Mouse (Mus musculus) CH12.LX (cell line): ENCODE data around the gene Nadsyn1. TPM values are rescaled to one million over a fixed set of nuclear protein-coding genes. Genes with fewer than 3 reads are reported as not detected.
A peak's percentile ranks its signal among the peaks of the same experiment; 100 is the strongest.

ENCODE experiments used
- DNase-seq: peaks from one replicate; pipeline ENCODE4 v3.0.0-alpha.2; 2013; ENCODE audit errors: extremely low read depth
- H3K27ac ChIP-seq: 2 replicates; pipeline ENCODE4 v1.5.1; 2012; ENCODE audit warnings: low read depth, mild to moderate bottlenecking, control low read depth, moderate library complexity; ENCODE audit not compliant: insufficient read depth
- H3K27me3 ChIP-seq: replicated peaks from 2 replicates; pipeline ENCODE3; 2012; ENCODE audit warnings: inconsistent platforms
- H3K36me3 ChIP-seq, 2 experiments: replicated peaks in 1 of 2; 2 replicates each; pipeline versions ENCODE3 to v1.6.1; 2012; ENCODE audit warnings: inconsistent platforms in 1 of 2, low read length in 1 of 2, mild to moderate bottlenecking in 1 of 2, mixed read lengths in 1 of 2, moderate library complexity in 1 of 2; ENCODE audit not compliant: control insufficient read depth in 1 of 2, insufficient read depth in 1 of 2
- H3K4me1 ChIP-seq, 2 experiments: 2 replicates each; pipeline ENCODE4 v1.6.1; 2012; ENCODE audit warnings: inconsistent platforms in 1 of 2, moderate library complexity in 1 of 2; ENCODE audit not compliant: insufficient read depth in 2 of 2, control insufficient read depth in 1 of 2
- H3K4me2 ChIP-seq: 2 replicates; pipeline ENCODE4 v1.6.1; 2012; ENCODE audit warnings: low read depth, mild to moderate bottlenecking, control low read depth; ENCODE audit not compliant: poor library complexity, insufficient read depth, severe bottlenecking
- H3K4me3 ChIP-seq, 3 experiments: fragments of 150-350 bp in 1 of 3; sonication (generic) in 1 of 3; replicated peaks in 1 of 3; 2 replicates each; pipeline versions ENCODE3 to v1.5.1; 2011 to 2012; ENCODE audit warnings: low read depth in 2 of 3, low read length in 2 of 3, mild to moderate bottlenecking in 2 of 3, moderate library complexity in 2 of 3, control low read depth in 1 of 3, improper control_type of control experiment in 1 of 3, inconsistent platforms in 1 of 3, mixed read lengths in 1 of 3; ENCODE audit not compliant: poor library complexity in 1 of 3
- H3K79me2 ChIP-seq: replicated peaks from 2 replicates; pipeline ENCODE4 v1.6.1; 2012; ENCODE audit warnings: mild to moderate bottlenecking, moderate library complexity; ENCODE audit not compliant: control insufficient read depth, poor library complexity, insufficient read depth, severe bottlenecking; ENCODE audit errors: extremely low read depth
- H3K9ac ChIP-seq: 2 replicates; pipeline ENCODE4 v1.6.1; 2012; ENCODE audit warnings: low read depth, mild to moderate bottlenecking, control low read depth, moderate library complexity; ENCODE audit not compliant: insufficient read depth
- H3K9me3 ChIP-seq: replicated peaks from 2 replicates; pipeline ENCODE3; 2012; ENCODE audit warnings: low read length, inconsistent platforms, mixed read lengths
- BHLHE40 ChIP-seq: IDR thresholded peaks from 2 replicates; pipeline ENCODE4 v1.6.1; 2011; ENCODE audit warnings: mild to moderate bottlenecking, low read depth, low read length, improper control_type of control experiment
- CTCF ChIP-seq, 2 experiments: IDR thresholded peaks in 1 of 2; conservative IDR thresholded peaks in 1 of 2; 2 replicates each; pipeline ENCODE4 v1.5.1; 2011 to 2012; ENCODE audit warnings: low read depth in 2 of 2, low read length in 2 of 2, improper control_type of control experiment in 1 of 2, inconsistent platforms in 1 of 2, mild to moderate bottlenecking in 1 of 2, moderate library complexity in 1 of 2
- ELF1 ChIP-seq: IDR thresholded peaks from 2 replicates; pipeline ENCODE4 v1.6.1; 2014; ENCODE audit warnings: low read depth, mild to moderate bottlenecking, inconsistent platforms, low read length, improper control_type of control experiment
- GABPA ChIP-seq: IDR thresholded peaks from 2 replicates; pipeline ENCODE4 v1.6.1; 2012; ENCODE audit warnings: low read depth, low read length, improper control_type of control experiment, inconsistent platforms; ENCODE audit not compliant: insufficient replicate concordance
- IRF4 ChIP-seq: IDR thresholded peaks from 2 replicates; pipeline ENCODE4 v1.6.1; 2014; ENCODE audit warnings: low read depth, mild to moderate bottlenecking, inconsistent platforms, low read length, improper control_type of control experiment
- JUND ChIP-seq: conservative IDR thresholded peaks from 2 replicates; pipeline ENCODE4 v1.6.1; 2011; ENCODE audit warnings: low read depth, low read length, improper control_type of control experiment
- KAT2A ChIP-seq: IDR thresholded peaks from 2 replicates; pipeline ENCODE4 v1.6.1; 2012; ENCODE audit warnings: low read length, improper control_type of control experiment, inconsistent platforms; ENCODE audit not compliant: insufficient replicate concordance
- MAFK ChIP-seq: IDR thresholded peaks from 2 replicates; pipeline ENCODE4 v1.6.1; 2011; ENCODE audit warnings: low read length, improper control_type of control experiment; ENCODE audit not compliant: insufficient replicate concordance
- MAX ChIP-seq: IDR thresholded peaks from 2 replicates; pipeline ENCODE4 v1.6.1; 2011; ENCODE audit warnings: low read length, improper control_type of control experiment
- MAZ ChIP-seq: IDR thresholded peaks from 2 replicates; pipeline ENCODE4 v1.6.1; 2012; ENCODE audit warnings: low read depth, mild to moderate bottlenecking, inconsistent platforms, low read length, improper control_type of control experiment, moderate library complexity
- MXI1 ChIP-seq: IDR thresholded peaks from 2 replicates; pipeline ENCODE4 v1.6.1; 2011; ENCODE audit warnings: mild to moderate bottlenecking, low read depth, low read length, improper control_type of control experiment
- NELFE ChIP-seq: IDR thresholded peaks from 2 replicates; pipeline ENCODE4 v1.6.1; 2011; ENCODE audit warnings: low read depth, low read length, improper control_type of control experiment
- NRF1 ChIP-seq: IDR thresholded peaks from 2 replicates; pipeline ENCODE4 v1.6.1; 2014; ENCODE audit warnings: low read depth, mild to moderate bottlenecking, inconsistent platforms, low read length, improper control_type of control experiment, moderate library complexity
- PAX5 ChIP-seq: IDR thresholded peaks from 2 replicates; pipeline ENCODE4 v1.6.1; 2012; ENCODE audit warnings: low read length, inconsistent platforms, mixed read lengths
- POLR2A ChIP-seq: IDR thresholded peaks from 2 replicates; pipeline ENCODE4 v1.6.1; 2011; ENCODE audit warnings: low read depth, mild to moderate bottlenecking, improper control_type of control experiment, low read length
- RAD21 ChIP-seq: IDR thresholded peaks from 2 replicates; pipeline ENCODE4 v1.6.1; 2011; ENCODE audit warnings: low read depth, mild to moderate bottlenecking, low read length, improper control_type of control experiment, moderate library complexity
- RCOR1 ChIP-seq: conservative IDR thresholded peaks from 2 replicates; pipeline ENCODE4 v1.6.1; 2012; ENCODE audit warnings: low read depth, mild to moderate bottlenecking, inconsistent platforms, low read length, improper control_type of control experiment
- SIN3A ChIP-seq: IDR thresholded peaks from 2 replicates; pipeline ENCODE4 v1.6.1; 2012; ENCODE audit warnings: low read length, improper control_type of control experiment, inconsistent platforms
- SMC3 ChIP-seq: IDR thresholded peaks from 2 replicates; pipeline ENCODE4 v1.6.1; 2011; ENCODE audit warnings: low read depth, low read length, improper control_type of control experiment
- TBP ChIP-seq: conservative IDR thresholded peaks from 2 replicates; pipeline ENCODE4 v1.6.1; 2011; ENCODE audit warnings: low read depth, low read length, improper control_type of control experiment
- TCF12 ChIP-seq: IDR thresholded peaks from 2 replicates; pipeline ENCODE4 v1.6.1; 2014; ENCODE audit warnings: low read depth, mild to moderate bottlenecking, inconsistent platforms, low read length, improper control_type of control experiment
- USF1 ChIP-seq: IDR thresholded peaks from 2 replicates; pipeline ENCODE4 v1.6.1; 2014; ENCODE audit warnings: low read depth, mild to moderate bottlenecking, inconsistent platforms, low read length, improper control_type of control experiment
- USF2 ChIP-seq: conservative IDR thresholded peaks from 2 replicates; pipeline ENCODE4 v1.6.1; 2011; ENCODE audit warnings: low read depth, low read length, improper control_type of control experiment
- ZMIZ1 ChIP-seq: IDR thresholded peaks from 2 replicates; pipeline ENCODE4 v1.6.1; 2012; ENCODE audit warnings: low read depth, mild to moderate bottlenecking, inconsistent platforms, low read length, improper control_type of control experiment
- ZNF384 ChIP-seq: IDR thresholded peaks from 2 replicates; pipeline ENCODE4 v1.6.1; 2012; ENCODE audit warnings: low read depth, low read length, improper control_type of control experiment, inconsistent platforms
- dilution Hi-C: fragments of 300-500 bp; cut with MboI; formaldehyde crosslinking; loops from 2 replicates; pipeline ENCODE4 v1.14.3; 2020; ENCODE audit warnings: low sequenced_read_pairs; ENCODE audit not compliant: extremely low pct_unique_long_range_greater_than_20kb, extremely low pct_ligation_motif_present
- in situ Hi-C: fragments of 300-500 bp; cut with MboI; formaldehyde crosslinking; loops from 3 replicates; pipeline ENCODE4 v1.14.3; 2019; ENCODE audit warnings: low sequenced_read_pairs, low pct_ligation_motif_present, low pct_unique_long_range_greater_than_20kb, mixed read lengths
- polyA plus RNA-seq: library from polyadenylated mRNA; unstranded; fragments of >175 nt; gene quantifications from 2 replicates; pipeline ENCODE4 v1.2.1, GENCODE M21; 2012; ENCODE audit warnings: low read depth; ENCODE audit not compliant: insufficient read length
- total RNA-seq, 2 experiments: library from RNA; depleted of rRNA; stranded (reverse); fragments of 300-350 nt in 1 of 2; fragments of >200 nt in 1 of 2; gene quantifications; 2 replicates each; pipeline ENCODE4 v1.2.3; 2012 to 2014

Gene Nadsyn1
- total and polyA plus RNA-seq, 3 experiments: 5.4 to 11.7 (median 8.6) TPM

GRCm38 (mm10) chr7:143783996-143784829 lies 38.4 kb downstream of the Nadsyn1 start, which contains the start of gene Mrgpre:
Gene Mrgpre (minus strand): TSS chr7:143784500.
- dilution Hi-C loops: no loop called here
- H3K27me3 ChIP-seq: peaks cover 5% of the 10 kb centered on the region
- peak; percentile 42 for DNase-seq
- peak; percentile 26; the same call in 1 of the 2 replicates for TF ChIP-seq BHLHE40
- TF ChIP-seq NELFE: peak; percentile 42; the same call in 1 of the 2 replicates
- 0 out of 2 replicates have a peak, but pooled peaks have one; percentile 39 for TF ChIP-seq TCF12
- peak; percentile 14; the same call in 1 of the 2 replicates for TF ChIP-seq SIN3A
- TF ChIP-seq MAX: peak; percentile 52; the same call in 1 of the 2 replicates
- TF ChIP-seq KAT2A: no peak
- no peak for TF ChIP-seq JUND
- peak; percentile 46; the same call in 1 of the 2 replicates for TF ChIP-seq USF2
- TF ChIP-seq NRF1: no peak
- TF ChIP-seq SMC3: no peak
- peak; percentile 52; the same call in 1 of the 2 replicates for TF ChIP-seq ELF1
- TF ChIP-seq USF1: peak; percentile 64
- TF ChIP-seq IRF4: no peak
- TF ChIP-seq MAZ: no peak
- peak; percentile 26 for TF ChIP-seq MXI1
- peak; percentile 44; the same call in 1 of the 2 replicates for TF ChIP-seq POLR2A
- no peaks in the 10 kb centered on the region for H3K79me2 ChIP-seq
- in situ Hi-C loops: no loop called here
- H3K27ac ChIP-seq: no peak within 1 kb of the TSS
- H3K4me1 ChIP-seq: peaks cover 13 to 31% of the 10 kb centered on the region in 2 experiments
- H3K4me2 ChIP-seq: peak within 1 kb of the TSS; percentile 63
- peak within 1 kb of the TSS; percentile 50 to 69 (median 63) for H3K4me3 ChIP-seq
- no peaks in the 10 kb centered on the region for H3K9me3 ChIP-seq
- H3K36me3 ChIP-seq: peaks cover 4 to 20% of the 10 kb centered on the region in 2 experiments
- 0 out of 2 replicates have a peak within 1 kb of the TSS, but pooled peaks have one; percentile 30 for H3K9ac ChIP-seq

GRCm38 (mm10) chr7:143783378-143783995 lies 39.2 kb downstream of the Nadsyn1 start:
- Histone ChIP-seq H3K4me3 (peak overlapping the region; percentile 50 to 69 (median 63)), H3K79me2 (no peaks in the 10 kb centered on the region), H3K27ac (no peak overlapping the region), H3K9me3 (no peaks in the 10 kb centered on the region), H3K4me1 (peaks cover 13 to 31% of the 10 kb centered on the region in 2 experiments), H3K4me2 (peak overlapping the region; percentile 63), H3K9ac (0 out of 2 replicates have a peak overlapping the region, but pooled peaks have one; percentile 30), H3K36me3 (peaks cover 4 to 27% of the 10 kb centered on the region in 2 experiments), H3K27me3 (peaks cover 5% of the 10 kb centered on the region)
- TF ChIP-seq SIN3A (no peak), MXI1 (no peak), MAFK (no peak), TBP (no peak), ZNF384 (no peak), POLR2A (no peak), RCOR1 (no peak), MAZ (no peak), ZMIZ1 (no peak), GABPA (no peak), KAT2A (no peak), ELF1 (no peak), PAX5 (no peak), SMC3 (no peak), CTCF (conservative IDR thresholded peaks at IDR 0.05 in 1 of 2, IDR thresholded peaks at IDR 0.05 in 1 of 2; ENCODE audit: low read depth in 2 of 2, low read length in 2 of 2) (no peak), RAD21 (no peak)
- dilution Hi-C loops (no loop called here), in situ Hi-C loops (no loop called here)
- DNase-seq: no peak
